Mouse (Mus musculus) WW6 (cell line): ENCODE measurements around the gene Osbp2.

ENCODE experiments used
- DNase-seq: peaks from one replicate; pipeline ENCODE4 v3.0.0-alpha.2; 2013; ENCODE audit warnings: low read depth, low spot score

Osbp2 gene

DNA sequence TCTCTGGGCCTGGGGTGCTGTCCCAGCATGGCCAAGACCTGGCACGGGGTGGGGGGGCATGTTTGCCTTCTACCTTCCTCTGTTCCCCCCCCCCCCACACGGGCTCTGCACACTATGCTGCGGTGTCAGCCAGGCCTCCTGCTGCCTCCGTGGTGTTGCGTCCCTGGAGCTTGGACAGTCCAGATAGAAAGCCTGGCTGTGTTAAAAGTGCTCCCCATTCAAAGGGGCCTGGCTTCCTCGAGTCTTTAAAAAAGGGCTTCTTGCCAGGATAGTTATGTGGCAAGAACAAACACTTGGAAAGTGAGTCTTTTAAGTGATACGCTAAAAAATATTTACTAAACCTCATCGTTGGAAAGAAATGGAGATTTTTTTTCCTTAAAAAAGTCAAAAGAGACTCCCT lies 159.3 kb downstream of the Osbp2 start:
- no peak for DNase-seq

DNA sequence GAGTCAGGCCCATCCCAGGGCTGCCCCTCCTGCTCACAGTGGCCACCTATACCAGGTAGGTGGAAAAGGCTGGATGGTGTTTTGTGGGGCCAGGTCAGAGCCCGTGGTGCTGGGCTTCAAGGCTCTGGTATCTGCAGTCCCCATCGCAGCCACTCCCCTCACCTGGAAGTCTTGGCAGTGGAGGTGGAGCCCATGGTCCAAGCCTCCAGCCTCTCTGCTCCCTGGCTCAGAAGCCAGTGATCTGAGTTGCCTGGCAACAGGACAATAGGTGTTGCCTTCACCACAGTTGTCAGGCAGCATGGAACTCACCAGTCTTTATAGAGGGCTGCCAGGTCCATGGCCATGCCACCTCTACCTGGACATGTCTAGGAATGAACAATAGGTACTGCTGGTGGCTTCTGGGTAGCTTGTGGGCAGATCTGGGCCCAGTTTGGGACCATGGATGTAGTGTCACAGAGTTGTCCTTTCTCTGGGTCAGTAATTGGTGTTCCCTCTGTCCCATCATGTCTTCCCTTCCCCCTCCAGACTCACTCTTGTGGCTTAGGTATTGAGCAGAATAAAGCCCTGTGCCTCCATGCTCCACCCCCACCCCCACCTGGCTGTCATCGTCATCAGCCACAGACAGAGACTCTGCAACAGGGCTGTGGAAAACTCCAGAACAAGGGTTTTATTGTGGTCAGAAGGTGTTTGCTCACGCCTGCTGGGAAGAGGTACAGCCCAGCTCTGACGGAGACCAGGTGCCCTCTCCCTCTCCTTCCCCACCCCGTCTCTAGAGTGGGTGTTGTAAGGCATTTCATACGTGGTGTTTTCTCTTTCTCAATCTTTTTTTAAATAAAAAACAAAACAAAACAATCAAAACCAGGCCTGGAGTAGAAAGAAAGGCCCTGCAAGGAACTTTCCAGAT lies 160.4 kb downstream of the Osbp2 start:
- DNase-seq = no peak

DNA sequence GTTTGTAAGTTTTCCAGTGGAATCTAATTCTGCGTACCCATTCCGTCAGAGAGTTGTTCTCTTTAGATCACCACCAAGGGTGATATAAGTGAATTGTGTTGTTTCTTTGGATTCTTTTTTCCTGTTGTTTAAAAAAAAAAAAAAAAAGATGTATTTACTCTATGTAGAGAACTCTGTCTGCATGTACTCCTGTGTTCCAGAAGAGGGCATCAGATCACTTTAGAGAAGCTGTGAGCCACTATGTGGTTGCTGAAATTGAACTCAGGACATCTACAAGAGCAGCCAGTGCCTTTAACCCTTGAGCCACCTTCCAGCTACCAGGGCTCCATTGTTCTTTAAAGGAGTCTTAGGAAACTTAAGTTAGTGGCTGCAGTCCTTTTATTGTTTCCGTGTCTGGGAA lies 166.3 kb downstream of the Osbp2 start:
- no peak for DNase-seq

- DNase-seq = no peak
Observed at GRCm38 (mm10) chr11:3696086-3696616, 167.6 kb downstream of the Osbp2 start.

DNA sequence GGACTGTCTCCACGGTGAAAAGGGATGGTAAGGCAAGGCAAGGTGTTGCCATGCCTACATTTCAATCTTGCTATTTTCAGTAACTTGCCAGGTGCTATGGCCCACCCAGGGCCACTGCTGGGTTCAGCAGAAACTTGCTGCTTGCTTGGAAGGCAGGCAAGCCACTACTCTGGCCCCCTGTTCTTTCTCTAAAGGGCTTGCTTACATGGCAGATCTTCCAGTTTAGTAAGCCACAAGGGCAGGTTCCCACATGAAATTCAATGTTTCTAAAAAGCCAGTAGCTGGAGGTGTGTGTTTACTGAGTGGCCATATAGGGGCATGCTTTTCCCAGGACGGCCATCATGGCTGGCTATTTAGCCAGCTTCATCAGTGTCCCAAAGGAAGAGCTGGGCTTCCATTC lies 172.0 kb downstream of the Osbp2 start:
- DNase-seq = no peak

DNA sequence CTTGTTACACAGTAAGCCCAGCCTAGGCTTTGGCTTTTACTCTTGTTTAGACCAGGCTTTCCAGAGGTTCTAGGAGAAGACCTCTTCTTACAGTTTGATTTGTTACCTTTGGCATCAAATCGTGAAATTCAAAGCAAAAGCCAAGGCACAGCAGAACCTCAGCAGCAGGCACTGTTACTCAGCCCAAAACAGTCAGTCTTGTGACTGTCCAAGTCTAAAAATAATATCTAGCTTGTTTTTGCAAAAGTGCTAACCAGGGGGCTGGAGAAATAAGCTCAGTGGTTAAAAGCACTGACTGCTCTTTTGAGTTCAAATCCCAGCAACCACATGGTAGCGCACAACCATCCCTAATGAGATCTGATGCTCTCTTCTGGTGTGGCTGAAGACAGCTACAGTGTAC lies 176.8 kb downstream of the Osbp2 start:
- no peak for DNase-seq

DNA sequence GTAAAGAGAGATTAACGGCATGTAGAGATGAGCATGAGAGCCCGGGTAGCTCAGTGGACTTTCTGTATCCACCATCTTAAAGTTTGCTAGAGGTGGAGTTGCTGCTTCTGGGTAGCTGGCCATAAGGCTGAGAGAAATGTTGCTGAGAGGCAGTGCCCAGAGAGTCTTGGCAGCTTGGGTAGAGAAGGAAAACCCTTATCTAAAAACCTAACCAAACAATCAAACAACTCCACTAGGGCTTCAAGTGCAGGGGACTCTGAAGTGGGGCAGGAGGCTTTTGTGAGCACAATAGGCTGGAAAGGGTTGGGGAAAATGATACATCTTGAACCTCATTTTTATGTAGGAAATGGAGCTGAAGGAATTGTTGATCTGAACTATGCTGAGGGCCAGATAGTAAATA lies 177.4 kb downstream of the Osbp2 start:
- DNase-seq = no peak

GRCm38 (mm10) chr11:3685431-3685830 lies 178.3 kb downstream of the Osbp2 start:
- no peak for DNase-seq

DNA sequence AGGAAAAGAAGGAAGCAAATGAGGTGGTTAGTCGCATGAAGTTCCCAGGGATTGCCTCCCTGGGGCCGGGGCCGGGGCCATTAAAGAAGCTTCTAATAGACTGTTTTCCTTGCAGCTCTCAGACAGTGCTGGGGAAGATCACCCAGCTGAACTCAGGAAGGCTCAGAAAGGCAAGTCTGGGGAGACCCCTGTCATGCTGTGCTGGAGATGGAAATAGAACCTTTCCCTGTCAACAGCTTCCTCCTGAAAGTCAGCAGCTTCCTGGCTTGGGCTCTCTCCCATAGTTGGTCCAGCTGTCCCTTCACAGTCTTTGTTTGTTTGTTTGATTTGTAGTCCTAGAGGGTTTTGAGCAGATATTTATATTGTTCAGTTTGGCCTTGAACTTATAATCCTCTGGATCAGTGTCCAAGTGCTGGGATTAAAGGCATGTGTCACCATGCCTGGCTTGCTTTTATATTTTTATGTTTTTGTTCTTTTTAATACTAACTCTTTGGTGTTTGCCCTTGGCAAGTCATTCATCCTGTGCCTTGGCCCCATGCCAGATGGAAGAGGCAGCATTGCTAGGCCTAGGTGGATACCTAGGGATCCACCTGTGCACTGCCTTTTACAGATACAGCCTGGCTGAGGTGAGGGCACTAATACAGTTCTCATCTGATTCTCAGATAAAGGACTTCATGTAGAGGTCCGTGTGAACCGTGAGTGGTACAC lies 178.8 kb downstream of the Osbp2 start:
- DNase-seq = no peak

DNA sequence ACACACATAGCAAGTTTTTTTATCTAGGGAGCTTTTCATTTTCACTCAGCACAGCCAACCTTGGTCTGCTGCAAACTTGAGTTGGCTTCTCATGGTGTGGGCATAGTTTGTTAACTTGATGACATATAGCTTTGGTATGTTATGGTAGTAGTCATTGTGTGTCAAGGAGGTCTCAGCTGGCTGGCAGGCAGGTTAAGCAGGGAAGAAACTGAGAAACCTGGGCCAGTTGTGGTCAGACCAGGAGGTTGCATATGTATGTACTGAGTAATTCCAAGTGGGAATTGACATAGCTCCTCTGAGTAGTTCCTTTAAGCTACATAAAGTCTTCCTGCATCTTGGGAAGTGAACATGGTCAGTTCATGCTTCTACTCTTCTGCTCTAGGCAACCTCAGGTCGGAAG lies 179.5 kb downstream of the Osbp2 start:
- no peak for DNase-seq

- DNase-seq = no peak
Observed at GRCm38 (mm10) chr11:3683696-3684095, 180.0 kb downstream of the Osbp2 start.

DNA sequence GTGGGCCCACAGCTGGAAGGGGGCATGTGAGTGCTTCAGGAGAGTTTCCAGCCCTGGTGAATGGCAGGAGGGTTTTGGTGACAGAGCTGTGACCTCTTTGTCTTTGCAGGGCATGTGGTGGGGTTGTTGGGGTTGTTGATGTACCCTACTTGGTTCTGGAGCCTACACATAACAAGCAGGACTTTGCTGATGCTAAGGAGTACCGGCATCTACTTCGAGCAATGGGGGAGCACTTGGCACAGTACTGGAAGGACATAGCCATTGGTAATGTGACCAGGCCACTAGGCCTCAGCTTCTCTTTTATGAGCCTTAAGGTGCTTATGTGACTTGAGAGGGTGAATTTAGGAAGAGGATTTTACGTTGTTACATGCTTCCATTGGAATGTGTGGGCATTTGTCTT lies 183.9 kb downstream of the Osbp2 start:
- no peak for DNase-seq

DNA sequence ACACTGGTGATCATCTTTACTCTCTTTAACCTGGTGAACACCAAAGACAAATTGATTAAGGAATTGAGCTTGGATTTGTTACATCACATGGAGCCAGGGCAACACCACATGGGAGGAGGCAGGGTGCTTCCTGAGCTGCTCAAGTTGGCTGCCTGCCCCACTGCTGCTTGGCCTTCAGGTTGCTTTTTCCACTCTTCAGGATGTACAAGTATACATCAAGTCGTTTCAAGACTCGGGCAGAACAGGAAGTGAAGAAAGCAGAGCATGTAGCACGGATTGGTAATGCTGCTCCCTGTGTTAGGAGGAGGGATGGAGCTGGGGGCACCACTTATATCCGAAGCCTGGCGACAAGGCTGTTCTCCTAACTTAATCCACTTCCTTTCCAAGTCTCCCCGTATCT lies 186.5 kb downstream of the Osbp2 start:
- no peak for DNase-seq

DNA sequence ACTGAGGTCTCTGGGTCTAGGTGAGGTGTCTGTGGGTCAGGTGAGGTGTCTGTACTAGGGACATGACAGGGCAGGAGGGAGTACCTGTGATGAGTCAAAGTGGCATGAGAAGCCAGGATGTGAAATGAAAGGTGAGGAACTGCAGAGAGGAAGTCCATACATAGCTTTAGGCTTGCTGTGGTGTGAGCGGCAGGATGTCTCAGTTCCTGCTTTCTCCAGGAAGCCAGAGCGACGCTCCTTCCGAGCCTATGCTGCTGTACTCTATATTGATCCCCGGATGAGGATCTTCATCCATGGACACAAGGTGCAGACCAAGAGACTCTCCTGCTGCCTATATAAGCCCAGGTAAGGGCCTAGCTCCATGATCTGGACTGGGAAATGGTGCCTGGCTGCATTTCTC lies 187.3 kb downstream of the Osbp2 start:
- DNase-seq = no peak

- DNase-seq = no peak
Observed at GRCm38 (mm10) chr11:3674545-3674944, 189.2 kb downstream of the Osbp2 start.

DNA sequence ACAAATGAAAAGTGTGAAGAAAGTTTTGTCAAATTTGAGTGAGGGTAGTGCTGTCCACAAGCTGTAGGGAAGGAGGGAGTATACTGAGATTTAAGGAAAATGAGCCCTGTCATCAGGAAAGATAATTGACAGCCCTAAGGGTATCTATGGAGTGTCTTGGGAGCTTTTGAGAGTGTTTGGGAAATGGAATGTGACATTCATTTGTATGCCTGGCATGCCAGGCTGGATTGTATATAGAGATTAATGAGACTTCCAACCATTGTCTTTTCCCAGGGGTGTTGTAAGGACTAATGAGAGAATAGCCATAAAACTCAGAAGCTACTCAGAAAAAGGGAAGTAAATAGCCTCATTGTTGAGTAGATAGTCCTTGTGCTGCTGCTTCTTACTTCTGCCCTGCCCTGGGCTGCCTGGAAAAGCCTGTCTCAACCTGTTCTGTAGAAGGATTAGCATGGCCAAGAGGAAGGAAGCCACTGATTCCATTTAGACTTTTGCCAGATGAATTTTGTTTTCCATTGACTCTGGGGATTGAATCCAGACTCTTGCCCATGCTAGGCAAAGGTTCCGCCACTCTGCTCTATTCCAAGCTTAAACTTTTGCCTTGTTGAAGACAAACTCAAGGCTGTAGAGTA lies 192.6 kb downstream of the Osbp2 start:
- no peak for DNase-seq

DNA sequence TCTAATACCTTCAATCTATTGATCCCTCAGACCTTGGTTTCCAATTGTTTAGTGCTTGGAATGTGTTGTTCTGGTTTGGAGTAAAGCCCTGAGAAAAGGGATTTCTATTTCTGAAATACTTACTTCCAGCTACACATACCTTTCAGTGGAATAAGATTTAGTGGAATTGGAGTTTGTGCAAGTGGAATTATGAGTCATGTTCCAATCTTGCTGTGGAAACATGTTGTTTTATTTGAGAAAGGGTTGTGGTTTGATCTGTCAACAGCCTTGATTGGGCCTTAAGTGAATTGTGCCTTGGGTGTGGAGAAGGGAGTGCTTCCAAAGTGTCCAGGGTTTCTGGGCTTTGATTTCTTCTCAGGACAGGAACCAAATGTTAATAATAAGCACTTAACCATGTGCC lies 193.9 kb downstream of the Osbp2 start:
- DNase-seq = no peak

- no peak for DNase-seq
Observed at GRCm38 (mm10) chr11:3668768-3669167, 194.9 kb downstream of the Osbp2 start.

DNA sequence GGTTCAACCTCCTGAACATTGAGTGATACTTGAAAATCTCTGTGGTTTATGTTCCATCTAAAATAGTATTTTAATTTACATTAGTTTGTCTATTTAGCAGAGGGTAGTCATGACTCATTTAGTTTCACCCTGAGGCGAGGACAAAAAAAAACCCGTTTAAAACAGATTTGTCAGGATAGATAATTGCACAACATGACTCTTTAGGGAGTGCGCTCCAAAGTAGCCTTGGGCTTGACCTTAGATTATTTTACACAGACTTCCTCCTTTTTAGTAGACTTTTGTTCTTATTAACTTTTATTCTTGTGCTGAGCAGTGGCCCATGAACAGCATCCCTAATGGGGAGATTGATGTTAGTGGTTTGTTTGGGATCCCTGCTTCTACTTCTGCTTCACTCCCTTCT lies 196.2 kb downstream of the Osbp2 start:
- no peak for DNase-seq

DNA sequence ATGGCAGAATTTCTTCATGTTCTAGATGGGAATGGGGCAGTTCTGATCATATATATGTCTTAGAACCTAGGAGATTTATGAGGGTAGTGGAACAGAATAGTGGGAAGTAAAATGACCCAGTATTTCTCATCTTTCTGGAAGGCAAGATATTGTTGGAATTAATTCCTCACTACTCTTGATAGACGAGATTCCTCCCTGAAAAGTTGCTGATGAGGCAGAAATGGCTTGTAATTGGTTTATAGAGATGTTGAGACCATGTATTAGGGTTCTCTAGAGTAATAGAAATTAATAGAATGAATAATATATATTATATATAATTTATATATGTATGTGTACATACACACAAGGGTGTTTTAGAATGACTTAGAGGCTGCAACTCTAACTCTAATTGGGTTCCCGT lies 201.7 kb downstream of the Osbp2 start:
- no peak for DNase-seq
